Mouse (Mus musculus) kidney, postnatal 0 days (tissue): ENCODE measurements around the gene Tnfrsf26. TPM values are rescaled to one million over a fixed set of nuclear protein-coding genes. Genes with fewer than 3 reads are reported as not detected.
"Not testable (repeated sequence)": the region's sequence is repeated elsewhere in the genome, so short reads cannot be mapped to it uniquely, and the experiment has no call there.

Source experiments
- ATAC-seq: fragments of 200-750 bp; cut with Nextera tagmentation; replicated peaks from 2 replicates; pipeline ENCODE4 v1.8.0; 2017; ENCODE audit warnings: low read depth, moderate number of reproducible peaks, moderate TSS enrichment, moderate library complexity; ENCODE audit not compliant: low FRiP score
- DNase-seq: peaks from one replicate; pipeline ENCODE4 v3.0.0-alpha.2; 2016; ENCODE audit warnings: low spot score
- H3K27ac ChIP-seq: fragments of 300-500 bp; sonication (generic); 2 replicates; pipeline ENCODE4 v1.5.1; 2014; ENCODE audit warnings: mild to moderate bottlenecking
- H3K27me3 ChIP-seq: fragments of 300-500 bp; sonication (generic); 2 replicates; pipeline ENCODE4 v1.6.1; 2014; ENCODE audit warnings: low read length, mixed read lengths; ENCODE audit not compliant: insufficient read depth
- H3K36me3 ChIP-seq: fragments of 300-500 bp; sonication (generic); 2 replicates; pipeline ENCODE4 v1.6.1; 2014; ENCODE audit warnings: low read length, mixed read lengths; ENCODE audit not compliant: insufficient read depth
- H3K4me1 ChIP-seq: fragments of 300-500 bp; sonication (generic); replicated peaks from 2 replicates; pipeline ENCODE4 v1.6.1; 2014; ENCODE audit warnings: antibody characterized with exemption, low read length, mixed read lengths; ENCODE audit not compliant: insufficient read depth
- H3K4me2 ChIP-seq: fragments of 300-500 bp; sonication (generic); 2 replicates; pipeline ENCODE4 v1.6.1; 2014; ENCODE audit warnings: mild to moderate bottlenecking, low read length, moderate library complexity, mixed read lengths
- H3K4me3 ChIP-seq: fragments of 300-500 bp; sonication (generic); replicated peaks from 2 replicates; pipeline ENCODE4 v1.5.1; 2014; ENCODE audit warnings: low read depth, low read length
- H3K9ac ChIP-seq: fragments of 300-500 bp; sonication (generic); 2 replicates; pipeline ENCODE4 v1.6.1; 2014; ENCODE audit warnings: low read depth, low read length
- H3K9me3 ChIP-seq: fragments of 300-500 bp; sonication (generic); replicated peaks from 2 replicates; pipeline ENCODE4 v1.6.1; 2016; ENCODE audit warnings: low read length, inconsistent platforms, mixed read lengths
- CTCF ChIP-seq: IDR thresholded peaks from 2 replicates; pipeline ENCODE4 v1.5.1; 2016; ENCODE audit warnings: antibody characterized with exemption, low read depth, mild to moderate bottlenecking, moderate library complexity
- whole genome bisulfite sequencing: fragments of 180-500 bp; shearing (Covaris S2); extraction: QIAGEN DNeasy Blood & Tissue Kit; methylation state at CpG from one replicate; pipeline ENCODE4 v1.1.7; 2014; 5-methylcytosine and 5-hydroxymethylcytosine counted together
- polyA plus RNA-seq: library from polyadenylated mRNA; unstranded; fragments of >200 nt; fragmentation: Nextera tagmentation; extraction: Ambion mirVana; gene quantifications from 2 replicates; pipeline ENCODE4 v1.2.1, GENCODE M21; 2015

The Tnfrsf26 gene
- 1.1 and 1.2 TPM in 2 replicates for polyA plus RNA-seq

GRCm38 (mm10) chr7:143628540-143628939, at the start of gene Tnfrsf26:
Gene Tnfrsf26 (minus strand): TSS chr7:143628722.
- no peaks in the 10 kb centered on the region for H3K36me3 ChIP-seq
- WGBS, result 91% methylated on average over 1 of the region's 1 CpGs
- no peak within 1 kb of the TSS for H3K27ac ChIP-seq
- DNase-seq (no peak), ATAC-seq (no peak)
- H3K27me3 ChIP-seq, result no peaks in the 10 kb centered on the region
- TF ChIP-seq CTCF, result no peak
- no peaks in the 10 kb centered on the region for H3K9me3 ChIP-seq
- no peaks in the 10 kb centered on the region for H3K4me1 ChIP-seq
- no peak within 1 kb of the TSS for H3K4me3 ChIP-seq
- no peak within 1 kb of the TSS for H3K9ac ChIP-seq
- no peak within 1 kb of the TSS for H3K4me2 ChIP-seq

- no peak overlapping the region for H3K27ac ChIP-seq
- no peak overlapping the region for H3K9ac ChIP-seq
- H3K27me3 ChIP-seq, result no peaks in the 10 kb centered on the region
- no peak overlapping the region for H3K4me2 ChIP-seq
- H3K9me3 ChIP-seq, result no peaks in the 10 kb centered on the region
- DNase-seq (no peak), ATAC-seq (no peak)
- TF ChIP-seq CTCF, result no peak
- H3K4me3 ChIP-seq, result no peak overlapping the region
- no peaks in the 10 kb centered on the region for H3K36me3 ChIP-seq
- no peaks in the 10 kb centered on the region for H3K4me1 ChIP-seq
Measured at GRCm38 (mm10) chr7:143666427-143667311, 38.1 kb upstream of the Tnfrsf26 start.

GRCm38 (mm10) chr7:143663470-143663869, 34.9 kb upstream of the Tnfrsf26 start:
- no peak for TF ChIP-seq CTCF
- H3K27me3 ChIP-seq, result no peaks in the 10 kb centered on the region
- no peaks in the 10 kb centered on the region for H3K4me1 ChIP-seq
- H3K4me3 ChIP-seq, result no peak overlapping the region
- no peak overlapping the region for H3K9ac ChIP-seq
- no peaks in the 10 kb centered on the region for H3K9me3 ChIP-seq
- no peaks in the 10 kb centered on the region for H3K36me3 ChIP-seq
- H3K4me2 ChIP-seq, result no peak overlapping the region
- DNase-seq, result no peak
- WGBS, result 85% methylated on average over 2 of the region's 2 CpGs
- no peak for ATAC-seq
- no peak overlapping the region for H3K27ac ChIP-seq

- no peaks in the 10 kb centered on the region for H3K4me1 ChIP-seq
- H3K4me2 ChIP-seq, result no peak overlapping the region
- TF ChIP-seq CTCF, result no peak
- no peak overlapping the region for H3K27ac ChIP-seq
- H3K9me3 ChIP-seq, result no peaks in the 10 kb centered on the region
- H3K27me3 ChIP-seq, result no peaks in the 10 kb centered on the region
- DNase-seq (no peak), ATAC-seq (no peak)
- no peak overlapping the region for H3K4me3 ChIP-seq
- no peak overlapping the region for H3K9ac ChIP-seq
- H3K36me3 ChIP-seq, result no peaks in the 10 kb centered on the region
Measured at GRCm38 (mm10) chr7:143660797-143661196, 32.3 kb upstream of the Tnfrsf26 start.

GRCm38 (mm10) chr7:143649769-143650346, 21.3 kb upstream of the Tnfrsf26 start:
- H3K9me3 ChIP-seq, H3K4me1 ChIP-seq, H3K4me3 ChIP-seq, H3K27ac ChIP-seq, H3K27me3 ChIP-seq, DNase-seq, ATAC-seq, H3K9ac ChIP-seq, H3K36me3 ChIP-seq: not testable (repeated sequence)
- peak overlapping the region; percentile 71; the same call in 1 of the 2 replicates for H3K4me2 ChIP-seq
- 38% methylated on average over 10 of the region's 10 CpGs for WGBS

GRCm38 (mm10) chr7:143649034-143649768, 20.7 kb upstream of the Tnfrsf26 start, which contains the start of gene Tnfrsf22:
Gene Tnfrsf22 (minus strand): TSS chr7:143649661.
- H3K27me3 ChIP-seq, result no peaks in the 10 kb centered on the region
- ATAC-seq (peak; percentile 96), DNase-seq (peak; percentile 94)
- H3K4me3 ChIP-seq, result peak within 1 kb of the TSS; percentile 58
- no peak; the same call in 1 of the 2 replicates for TF ChIP-seq CTCF
- H3K9me3 ChIP-seq, result 0 out of 2 replicates have a peak, but pooled peaks cover 3% of the 10 kb centered on the region
- H3K27ac ChIP-seq, result no peak within 1 kb of the TSS; the same call in 1 of the 2 replicates
- H3K4me2 ChIP-seq, result peak within 1 kb of the TSS; percentile 71
- peak within 1 kb of the TSS; percentile 57 for H3K9ac ChIP-seq
- H3K36me3 ChIP-seq, result no peaks in the 10 kb centered on the region
- no peaks in the 10 kb centered on the region for H3K4me1 ChIP-seq
- 3% methylated on average over 39 of the region's 39 CpGs for WGBS

- not testable (repeated sequence) for H3K4me3 ChIP-seq, H3K36me3 ChIP-seq, H3K9me3 ChIP-seq, DNase-seq, ATAC-seq, H3K4me1 ChIP-seq, H3K27me3 ChIP-seq, H3K27ac ChIP-seq, H3K9ac ChIP-seq, H3K4me2 ChIP-seq
- 87% methylated on average over 2 of the region's 2 CpGs for WGBS
Measured at GRCm38 (mm10) chr7:143643949-143644348, 15.4 kb upstream of the Tnfrsf26 start.
